Mouse (Mus musculus): ENCODE results near the gene Cdh23.

- no peak for TF ChIP-seq CTCF (IDR thresholded peaks at IDR 0.05; ENCODE audit: low read depth)
- no peak for TF ChIP-seq EP300 (IDR thresholded peaks at IDR 0.05; ENCODE audit: low read depth)
These were observed 367.2 kb downstream of the Cdh23 start for GRCm38 (mm10) chr10:60328963-60329650.

Measured in heart, postnatal 0 days (tissue).